Mouse (Mus musculus) layer of hippocampus, postnatal 36 days (tissue): Measurements from ENCODE around the gene Tenm4. TPM values are rescaled to one million over a fixed set of nuclear protein-coding genes. Genes with fewer than 3 reads are reported as not detected.

ENCODE experiments used
- DNase-seq, 2 experiments: peaks; one replicate each; pipeline ENCODE4 v3.0.0; 2022
- total RNA-seq, 2 experiments: library from RNA; stranded (reverse); gene quantifications; 2 replicates each; pipeline ENCODE4 v1.2.3; 2021

Gene Tenm4
- total RNA-seq, 2 experiments from 2014 or later: 116 to 124 TPM

- no peak for DNase-seq
Observed at GRCm38 (mm10) chr7:96651626-96652341, 480.7 kb downstream of the Tenm4 start.

- no peak for DNase-seq
Observed at GRCm38 (mm10) chr7:96652844-96653243, 481.8 kb downstream of the Tenm4 start.

DNA sequence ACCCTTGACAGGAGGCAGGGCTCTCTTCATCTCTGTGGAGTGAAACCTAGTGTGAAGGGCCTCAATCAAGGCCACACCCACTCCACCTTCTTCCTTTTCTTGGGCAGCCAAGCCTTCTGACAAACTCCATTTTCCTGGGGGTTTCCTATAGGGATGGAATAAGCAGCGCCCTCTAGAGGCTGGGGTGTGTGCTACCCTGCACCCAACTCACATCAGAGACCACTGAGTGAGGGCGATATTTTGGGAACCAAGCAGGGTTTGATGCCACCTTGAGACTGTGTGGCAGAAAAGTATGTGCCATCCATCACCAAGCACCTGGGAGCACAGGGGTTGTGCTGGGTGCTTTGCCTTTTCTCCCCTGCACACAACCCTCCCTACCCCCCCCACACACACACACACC lies 483.2 kb downstream of the Tenm4 start:
- DNase-seq: no peak

- no peak for DNase-seq
Observed at GRCm38 (mm10) chr7:96655096-96655716, 484.2 kb downstream of the Tenm4 start.

GRCm38 (mm10) chr7:96657101-96657830 lies 486.2 kb downstream of the Tenm4 start:
- no peak for DNase-seq

DNA sequence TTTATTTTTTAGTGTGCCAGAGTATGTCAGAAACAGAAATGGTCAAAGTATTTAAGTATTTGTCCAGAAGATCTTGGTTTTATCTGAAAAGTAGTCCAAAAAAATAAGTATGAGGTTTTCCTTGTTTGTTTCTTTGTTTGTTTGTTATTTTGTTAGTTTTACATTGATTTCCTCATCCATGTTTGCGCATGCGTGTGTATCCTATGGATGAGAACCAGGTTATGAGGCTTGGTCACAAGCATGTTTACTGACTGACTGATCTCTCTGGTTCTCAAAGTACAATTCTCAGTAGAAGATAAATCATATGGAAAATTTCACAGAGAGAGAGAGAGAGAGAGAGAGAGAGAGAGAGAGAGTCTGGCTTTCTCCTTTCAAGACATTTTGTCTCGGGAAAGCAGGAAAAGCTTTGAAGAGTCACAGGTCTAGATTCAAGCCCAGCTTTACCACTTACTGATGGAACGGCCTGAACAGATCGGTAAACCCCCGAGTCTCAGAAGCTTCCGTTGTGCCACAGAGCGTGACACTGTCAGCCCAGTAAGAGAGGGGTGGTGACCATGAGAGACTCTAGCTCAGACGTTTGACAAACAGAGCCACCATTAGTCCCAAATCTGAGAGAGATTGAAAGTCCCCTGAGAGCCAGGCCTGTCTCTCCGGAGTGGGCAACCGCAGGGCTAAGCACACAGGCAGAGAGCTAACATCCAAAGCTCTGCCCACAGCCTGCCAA lies 487.0 kb downstream of the Tenm4 start:
- DNase-seq: no peak

- no peak for DNase-seq
Observed at GRCm38 (mm10) chr7:96660907-96661306, 489.9 kb downstream of the Tenm4 start.

GRCm38 (mm10) chr7:96661352-96662169 lies 490.5 kb downstream of the Tenm4 start:
- DNase-seq: no peak

DNA sequence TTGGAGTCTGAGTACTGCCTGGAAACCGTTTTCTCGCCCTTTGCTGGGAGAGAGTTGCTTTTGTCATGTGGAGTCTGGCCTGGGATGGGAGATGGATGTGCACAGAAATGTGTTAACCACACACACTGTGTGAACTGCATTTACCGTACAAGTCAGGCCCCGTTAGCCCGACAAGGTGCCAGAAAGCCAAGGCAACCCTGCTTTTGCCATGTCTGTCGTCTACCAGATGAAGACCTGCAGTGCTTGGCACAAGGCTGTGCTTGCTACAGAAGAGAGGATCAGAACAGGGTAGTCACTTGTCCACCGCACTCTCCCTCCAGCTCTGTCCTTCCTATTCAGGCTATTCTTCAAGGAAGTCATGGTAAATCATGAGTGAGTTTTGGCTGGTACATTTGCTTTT lies 492.3 kb downstream of the Tenm4 start:
- no peak for DNase-seq

- no peak for DNase-seq
Observed at GRCm38 (mm10) chr7:96666366-96666896, 495.4 kb downstream of the Tenm4 start.

- no peak for DNase-seq
Observed at GRCm38 (mm10) chr7:96667688-96668087, 496.6 kb downstream of the Tenm4 start.

GRCm38 (mm10) chr7:96670095-96670494 lies 499.0 kb downstream of the Tenm4 start:
- DNase-seq: no peak

DNA sequence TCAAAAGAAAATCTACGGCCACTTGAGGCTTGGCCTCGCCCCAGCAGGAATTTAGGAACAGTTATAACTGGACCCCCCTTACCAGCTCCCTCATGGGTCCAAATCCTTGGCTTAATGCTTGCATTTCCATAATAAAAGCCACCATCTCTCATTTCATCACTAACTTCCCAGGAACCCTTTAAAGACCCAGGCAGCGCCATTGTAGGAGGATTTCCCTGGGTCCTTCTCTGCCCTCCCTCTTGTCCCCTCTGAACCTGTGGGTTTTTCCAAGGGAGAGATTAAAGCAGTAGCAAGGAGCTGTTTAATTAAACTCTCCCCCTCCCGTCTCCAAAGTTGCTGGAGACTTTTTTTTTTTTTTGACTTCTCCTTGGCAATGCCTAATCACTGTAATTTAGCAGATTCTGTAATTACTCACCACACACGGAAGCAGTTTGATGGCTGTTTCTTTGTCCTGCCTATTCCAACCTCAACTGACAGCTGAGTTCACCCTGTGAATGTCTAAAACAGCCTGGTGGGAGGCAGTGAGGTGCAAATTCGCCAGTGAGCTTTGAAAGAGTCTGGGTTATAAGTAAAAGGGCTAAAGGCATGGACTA lies 501.4 kb downstream of the Tenm4 start:
- no peak for DNase-seq

GRCm38 (mm10) chr7:96677082-96677481 lies 506.0 kb downstream of the Tenm4 start:
- DNase-seq: peak in 1 of 2 experiments; percentile 20

GRCm38 (mm10) chr7:96678236-96678635 lies 507.2 kb downstream of the Tenm4 start:
- DNase-seq: no peak

GRCm38 (mm10) chr7:96679746-96680145 lies 508.7 kb downstream of the Tenm4 start:
- DNase-seq: no peak

DNA sequence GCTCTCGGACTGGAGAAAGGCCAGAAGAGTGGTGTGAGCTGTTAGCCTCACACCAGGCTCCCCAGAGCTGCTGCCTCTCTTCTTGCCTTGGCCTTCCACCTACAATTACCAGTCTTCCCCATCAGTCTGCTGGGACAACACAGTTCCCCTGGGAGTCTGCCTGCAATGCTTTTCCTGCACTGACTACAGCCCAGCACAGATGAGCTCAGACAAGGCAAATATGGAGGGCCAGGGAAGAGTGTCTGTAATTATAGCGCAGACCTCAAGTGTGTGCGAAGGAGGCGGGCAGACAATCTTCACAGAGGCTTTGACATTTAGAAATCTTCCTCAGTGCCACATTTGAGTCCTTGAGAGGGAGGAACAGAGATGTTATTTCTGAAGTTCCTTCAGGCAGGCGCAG lies 509.4 kb downstream of the Tenm4 start:
- DNase-seq: peak in 1 of 2 experiments; percentile 17

GRCm38 (mm10) chr7:96681808-96682207 lies 510.8 kb downstream of the Tenm4 start:
- no peak for DNase-seq

DNA sequence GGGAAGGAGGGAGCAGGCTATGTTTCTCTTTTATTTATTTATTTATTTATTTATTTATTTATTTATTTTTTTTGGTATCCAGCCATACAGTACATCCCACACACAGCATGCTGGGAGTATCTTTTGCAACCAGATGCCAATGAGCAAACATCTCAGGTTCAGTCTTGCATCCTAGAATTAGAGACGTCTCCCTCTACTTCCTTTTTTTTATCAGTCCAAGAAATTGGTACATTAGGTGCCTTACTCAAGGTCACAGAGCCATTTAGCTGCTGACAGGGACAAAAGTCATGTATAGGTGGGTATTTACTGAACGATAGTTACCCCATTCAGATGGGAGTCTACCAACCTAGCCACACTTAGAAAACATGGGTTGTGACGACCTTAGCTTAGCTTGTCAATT lies 517.1 kb downstream of the Tenm4 start:
- DNase-seq: no peak

DNA sequence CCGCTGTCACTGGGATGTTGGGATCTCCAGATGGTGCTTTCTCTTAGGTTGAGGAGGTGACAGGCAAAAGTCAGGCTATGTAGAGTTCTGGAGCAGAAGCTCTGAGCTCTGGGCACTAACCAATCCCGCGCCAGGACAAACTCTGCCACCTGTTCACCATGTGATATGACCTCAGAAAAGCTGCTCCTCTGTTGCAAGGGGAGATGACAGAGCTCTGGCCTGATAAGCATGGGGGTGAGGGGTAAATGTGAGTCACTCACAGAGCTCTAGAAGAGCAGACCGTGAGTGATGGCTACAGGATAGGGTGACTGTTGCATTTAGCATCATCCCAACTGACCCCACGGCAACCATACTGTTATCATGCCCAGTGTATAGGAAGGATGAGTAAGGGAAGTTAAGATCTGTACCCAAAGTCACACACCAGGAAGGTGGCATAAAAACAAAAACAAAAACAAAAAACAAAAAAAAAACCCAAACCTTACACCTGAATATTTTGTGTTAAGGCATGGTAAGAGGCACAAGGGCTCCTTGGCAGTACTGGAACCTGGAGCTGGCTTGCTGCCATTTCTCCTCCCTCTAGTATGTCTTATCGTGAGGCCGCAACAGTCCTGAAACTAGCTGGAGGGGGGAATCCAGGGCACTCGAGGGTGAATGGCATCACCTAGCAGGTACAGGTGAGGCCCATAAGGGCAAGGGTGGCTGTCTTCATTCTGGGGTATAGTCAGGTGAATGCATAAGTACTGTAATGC lies 530.2 kb downstream of the Tenm4 start:
- no peak for DNase-seq

GRCm38 (mm10) chr7:96703958-96704357 lies 532.9 kb downstream of the Tenm4 start:
- no peak for DNase-seq
